Mouse (Mus musculus) ovary, postnatal 36 days (tissue): ENCODE results near the gene Tubgcp4.
"Not testable (repeated sequence)": the region's sequence is repeated elsewhere in the genome, so short reads cannot be mapped to it uniquely, and the experiment has no call there.

Experiments used
- DNase-seq: peaks from one replicate; pipeline ENCODE4 v3.0.0; 2022; ENCODE audit warnings: low spot score, mixed read lengths

Gene Tubgcp4

GRCm38 (mm10) chr2:121170481-121170971 is at the start of gene Tubgcp4:
Gene Tubgcp4 (plus strand): TSS chr2:121170654.
- DNase-seq = no peak

- DNase-seq = not testable (repeated sequence)
Measured at GRCm38 (mm10) chr2:121126302-121126701, 44.2 kb upstream of the Tubgcp4 start.

GRCm38 (mm10) chr2:121127536-121127935 is 42.9 kb upstream of the Tubgcp4 start:
- no peak for DNase-seq

- no peak for DNase-seq
Measured at GRCm38 (mm10) chr2:121128865-121129620, 41.4 kb upstream of the Tubgcp4 start.

GRCm38 (mm10) chr2:121132822-121133221 is 37.6 kb upstream of the Tubgcp4 start:
- no peak for DNase-seq

- no peak for DNase-seq
Measured at GRCm38 (mm10) chr2:121137371-121137770, 33.1 kb upstream of the Tubgcp4 start.

- DNase-seq = peak; percentile 22
Measured at GRCm38 (mm10) chr2:121139266-121140017, 31.0 kb upstream of the Tubgcp4 start.

GRCm38 (mm10) chr2:121140018-121140882 is 30.2 kb upstream of the Tubgcp4 start, which contains the start of the genes Adal and Lcmt2:
Gene Adal (plus strand): TSS chr2:121140428.
Gene Lcmt2 (minus strand): TSS chr2:121140653.
- peak; percentile 91 for DNase-seq

- no peak for DNase-seq
Measured at GRCm38 (mm10) chr2:121141216-121142035, 29.0 kb upstream of the Tubgcp4 start.

- no peak for DNase-seq
Measured at GRCm38 (mm10) chr2:121142415-121142814, 28.0 kb upstream of the Tubgcp4 start.

GRCm38 (mm10) chr2:121149679-121150078 is 20.8 kb upstream of the Tubgcp4 start:
- no peak for DNase-seq

- DNase-seq = no peak
Measured at GRCm38 (mm10) chr2:121153100-121153499, 17.4 kb upstream of the Tubgcp4 start.

GRCm38 (mm10) chr2:121169173-121169572 is 1.3 kb upstream of the Tubgcp4 start:
- DNase-seq = no peak

- DNase-seq = peak; percentile 22
Measured at GRCm38 (mm10) chr2:121169902-121170301, 552 bp upstream of the Tubgcp4 start.

GRCm38 (mm10) chr2:121170980-121171742 is 707 bp downstream of the Tubgcp4 start, which contains the start of gene Zscan29:
Gene Zscan29 (minus strand): TSS chr2:121171125.
- peak; percentile 91 for DNase-seq

- DNase-seq = no peak
Measured at GRCm38 (mm10) chr2:121178828-121179479, 8.5 kb downstream of the Tubgcp4 start.

- no peak for DNase-seq
Measured at GRCm38 (mm10) chr2:121183431-121183830, 13.0 kb downstream of the Tubgcp4 start.

GRCm38 (mm10) chr2:121184142-121184541 is 13.7 kb downstream of the Tubgcp4 start:
- DNase-seq = no peak

GRCm38 (mm10) chr2:121188530-121188929 is 18.1 kb downstream of the Tubgcp4 start:
- DNase-seq = no peak

- no peak for DNase-seq
Measured at GRCm38 (mm10) chr2:121195466-121195865, 25.0 kb downstream of the Tubgcp4 start.
